Mouse (Mus musculus) MEL (cell line): ENCODE data around the gene Tnni1. TPM values are rescaled to one million over a fixed set of nuclear protein-coding genes. Genes with fewer than 3 reads are reported as not detected.

Experiments used
- DNase-seq: peaks from one replicate; pipeline ENCODE4 v3.0.0; 2011; ENCODE audit warnings: low read depth, low spot score
- H3K27ac ChIP-seq: 2 replicates; pipeline ENCODE4 v1.5.1; 2012; ENCODE audit warnings: low read depth, mild to moderate bottlenecking, control low read depth, low read length, moderate library complexity; ENCODE audit not compliant: control insufficient read depth
- H3K27me3 ChIP-seq, 2 experiments: fragments of 150-350 bp in 1 of 2; sonication (generic) in 1 of 2; 2 replicates each; pipeline ENCODE4 v1.6.1; 2012; ENCODE audit warnings: low read length in 2 of 2, mild to moderate bottlenecking in 2 of 2, improper control_type of control experiment in 1 of 2, moderate library complexity in 1 of 2; ENCODE audit not compliant: insufficient read depth in 2 of 2, control insufficient read depth in 1 of 2
- H3K36me3 ChIP-seq, 2 experiments: 2 replicates each; pipeline ENCODE4 v1.6.1; 2012 to 2014; ENCODE audit warnings: low read length in 2 of 2, improper control_type of control experiment in 1 of 2, inconsistent platforms in 1 of 2, mild to moderate bottlenecking in 1 of 2; ENCODE audit not compliant: insufficient read depth in 2 of 2, control insufficient read depth in 1 of 2
- H3K4me1 ChIP-seq, 2 experiments: fragments of 150-350 bp in 1 of 2; sonication (generic) in 1 of 2; 2 replicates each; pipeline ENCODE4 v1.6.1; 2012; ENCODE audit warnings: low read length in 2 of 2, improper control_type of control experiment in 1 of 2, mild to moderate bottlenecking in 1 of 2; ENCODE audit not compliant: insufficient read depth in 2 of 2, control insufficient read depth in 1 of 2
- H3K4me3 ChIP-seq, 2 experiments: fragments of 150-350 bp in 1 of 2; sonication (generic) in 1 of 2; 2 replicates each; pipeline ENCODE4 v1.5.1; 2012; ENCODE audit warnings: low read depth in 2 of 2, low read length in 2 of 2, mild to moderate bottlenecking in 2 of 2, moderate library complexity in 2 of 2, control low read depth in 1 of 2, improper control_type of control experiment in 1 of 2; ENCODE audit not compliant: control insufficient read depth in 1 of 2, insufficient read depth in 1 of 2
- H3K79me2 ChIP-seq: 2 replicates; pipeline ENCODE4 v1.6.1; 2012; ENCODE audit warnings: mild to moderate bottlenecking, low read length, moderate library complexity; ENCODE audit not compliant: control insufficient read depth, poor library complexity, insufficient read depth
- H3K9ac ChIP-seq: 2 replicates; pipeline ENCODE4 v1.6.1; 2012; ENCODE audit warnings: low read depth, mild to moderate bottlenecking, control low read depth, low read length, moderate library complexity; ENCODE audit not compliant: control insufficient read depth, poor library complexity, severe bottlenecking
- H3K9me3 ChIP-seq: fragments of 150-350 bp; sonication (generic); replicated peaks from 2 replicates; pipeline ENCODE4 v1.6.1; 2012; ENCODE audit warnings: mild to moderate bottlenecking, low read length, improper control_type of control experiment, moderate library complexity; ENCODE audit not compliant: insufficient read depth
- CHD1 ChIP-seq: IDR thresholded peaks from 2 replicates; pipeline ENCODE4 v1.6.1; 2012; ENCODE audit warnings: low read depth, mild to moderate bottlenecking, inconsistent platforms, low read length, improper control_type of control experiment
- CTCF ChIP-seq, 3 experiments: IDR thresholded peaks in 2 of 3; conservative IDR thresholded peaks in 1 of 3; 2 replicates each; pipeline ENCODE4 v1.5.1; 2011 to 2012; ENCODE audit warnings: low read length in 3 of 3, low read depth in 2 of 3, mild to moderate bottlenecking in 2 of 3, improper control_type of control experiment in 1 of 3, inconsistent platforms in 1 of 3, mixed read lengths in 1 of 3, moderate library complexity in 1 of 3; ENCODE audit not compliant: control insufficient read depth in 1 of 3, insufficient read depth in 1 of 3, poor library complexity in 1 of 3, severe bottlenecking in 1 of 3
- ELF1 ChIP-seq: IDR thresholded peaks from 2 replicates; pipeline ENCODE4 v1.6.1; 2014; ENCODE audit warnings: low read depth, mild to moderate bottlenecking, inconsistent platforms, low read length, improper control_type of control experiment, moderate library complexity
- EP300 ChIP-seq, 2 experiments: IDR thresholded peaks; 2 replicates each; pipeline ENCODE4 v1.6.1; 2011; ENCODE audit warnings: improper control_type of control experiment in 2 of 2, low read length in 2 of 2, low read depth in 1 of 2, mild to moderate bottlenecking in 1 of 2
- ETS1 ChIP-seq: IDR thresholded peaks from 2 replicates; pipeline ENCODE4 v1.6.1; 2012; ENCODE audit warnings: low read depth, mild to moderate bottlenecking, inconsistent platforms, low read length, improper control_type of control experiment, moderate library complexity
- GABPA ChIP-seq: IDR thresholded peaks from 2 replicates; pipeline ENCODE4 v1.6.1; 2012; ENCODE audit warnings: low read depth, mild to moderate bottlenecking, inconsistent platforms, low read length, improper control_type of control experiment, moderate library complexity
- HCFC1 ChIP-seq: IDR thresholded peaks from 2 replicates; pipeline ENCODE4 v1.6.1; 2012; ENCODE audit warnings: low read depth, mild to moderate bottlenecking, inconsistent platforms, low read length, improper control_type of control experiment, moderate library complexity
- MAFK ChIP-seq: IDR thresholded peaks from 2 replicates; pipeline ENCODE4 v1.6.1; 2011; ENCODE audit warnings: low read depth, mild to moderate bottlenecking, low read length, improper control_type of control experiment, borderline replicate concordance
- MAX ChIP-seq: IDR thresholded peaks from 2 replicates; pipeline ENCODE4 v1.6.1; 2011; ENCODE audit warnings: low read length, improper control_type of control experiment
- MAZ ChIP-seq: IDR thresholded peaks from 2 replicates; pipeline ENCODE4 v1.6.1; 2012; ENCODE audit warnings: low read depth, mild to moderate bottlenecking, inconsistent platforms, low read length, improper control_type of control experiment
- MEF2A ChIP-seq: IDR thresholded peaks from 2 replicates; pipeline ENCODE4 v1.6.1; 2014; ENCODE audit warnings: low read depth, mild to moderate bottlenecking, inconsistent platforms, low read length, improper control_type of control experiment; ENCODE audit not compliant: poor library complexity, insufficient replicate concordance, severe bottlenecking; ENCODE audit errors: extremely low read depth
- MXI1 ChIP-seq: IDR thresholded peaks from 2 replicates; pipeline ENCODE4 v1.6.1; 2011; ENCODE audit warnings: mild to moderate bottlenecking, low read depth, low read length, improper control_type of control experiment
- MYB ChIP-seq: IDR thresholded peaks from 2 replicates; pipeline ENCODE4 v1.6.1; 2011; ENCODE audit warnings: mild to moderate bottlenecking, low read depth, low read length, improper control_type of control experiment
- MYC ChIP-seq: IDR thresholded peaks from 2 replicates; pipeline ENCODE4 v1.6.1; 2011; ENCODE audit warnings: low read depth, mild to moderate bottlenecking, low read length, improper control_type of control experiment, moderate library complexity
- NELFE ChIP-seq: IDR thresholded peaks from 2 replicates; pipeline ENCODE4 v1.6.1; 2011; ENCODE audit warnings: low read depth, low read length, improper control_type of control experiment
- NRF1 ChIP-seq: IDR thresholded peaks from 2 replicates; pipeline ENCODE4 v1.6.1; 2014; ENCODE audit warnings: low read depth, mild to moderate bottlenecking, inconsistent platforms, low read length, improper control_type of control experiment, moderate library complexity; ENCODE audit not compliant: poor library complexity, insufficient read depth, severe bottlenecking
- POLR2A ChIP-seq, 2 experiments: IDR thresholded peaks; 2 replicates each; pipeline ENCODE4 v1.6.1; 2011 to 2012; ENCODE audit warnings: low read length in 2 of 2, mild to moderate bottlenecking in 2 of 2, control low read depth in 1 of 2, improper control_type of control experiment in 1 of 2, low read depth in 1 of 2, moderate library complexity in 1 of 2; ENCODE audit not compliant: control insufficient read depth in 1 of 2, insufficient read depth in 1 of 2, poor library complexity in 1 of 2
- POLR2AphosphoS2 ChIP-seq: IDR thresholded peaks from 2 replicates; pipeline ENCODE4 v1.6.1; 2011; ENCODE audit warnings: low read length, improper control_type of control experiment
- RAD21 ChIP-seq: IDR thresholded peaks from 2 replicates; pipeline ENCODE4 v1.6.1; 2011; ENCODE audit warnings: mild to moderate bottlenecking, low read depth, low read length, improper control_type of control experiment
- RCOR1 ChIP-seq: IDR thresholded peaks from 2 replicates; pipeline ENCODE4 v1.6.1; 2012; ENCODE audit warnings: low read depth, mild to moderate bottlenecking, inconsistent platforms, low read length, improper control_type of control experiment
- SIN3A ChIP-seq: IDR thresholded peaks from 2 replicates; pipeline ENCODE4 v1.6.1; 2012; ENCODE audit warnings: low read length, improper control_type of control experiment, inconsistent platforms
- TAL1 ChIP-seq: IDR thresholded peaks from 2 replicates; pipeline ENCODE4 v1.6.1; 2012; ENCODE audit warnings: mild to moderate bottlenecking, inconsistent platforms, low read length, moderate library complexity, mixed read lengths
- TBP ChIP-seq: IDR thresholded peaks from 2 replicates; pipeline ENCODE4 v1.8.0; 2011; ENCODE audit warnings: low read depth, low read length, improper control_type of control experiment
- TCF12 ChIP-seq: IDR thresholded peaks from 2 replicates; pipeline ENCODE4 v1.6.1; 2014; ENCODE audit warnings: low read depth, mild to moderate bottlenecking, inconsistent platforms, low read length, improper control_type of control experiment, moderate library complexity
- UBTF ChIP-seq: IDR thresholded peaks from 2 replicates; pipeline ENCODE4 v1.6.1; 2012; ENCODE audit warnings: low read depth, mild to moderate bottlenecking, inconsistent platforms, low read length, improper control_type of control experiment, moderate library complexity, borderline replicate concordance; ENCODE audit not compliant: insufficient read depth
- ZC3H11A ChIP-seq: IDR thresholded peaks from 2 replicates; pipeline ENCODE4 v1.6.1; 2012; ENCODE audit warnings: low read depth, mild to moderate bottlenecking, inconsistent platforms, low read length, improper control_type of control experiment
- ZKSCAN1 ChIP-seq: IDR thresholded peaks from 2 replicates; pipeline ENCODE4 v1.6.1; 2012; ENCODE audit warnings: low read depth, mild to moderate bottlenecking, inconsistent platforms, low read length, improper control_type of control experiment, moderate library complexity
- polyA plus RNA-seq, 2 experiments: library from polyadenylated mRNA; stranded (reverse) in 1 of 2; unstranded in 1 of 2; fragments of >175 nt in 1 of 2; fragments of >200 nt in 1 of 2; gene quantifications; 2 replicates each; pipeline versions ENCODE4 v1.2.1 to v1.2.4; 2012; ENCODE audit warnings: low replicate concordance in 2 of 2, low read depth in 1 of 2; ENCODE audit not compliant: insufficient read length in 2 of 2, insufficient read depth in 1 of 2, missing spikeins in 1 of 2
- total RNA-seq: library from RNA; depleted of rRNA; stranded (reverse); fragments of 300-350 nt; gene quantifications from 2 replicates; pipeline ENCODE4 v1.2.3, GENCODE M21; 2012

The Tnni1 gene
- total and polyA plus RNA-seq, 3 experiments = 0.15 TPM; not detected in 2

DNA sequence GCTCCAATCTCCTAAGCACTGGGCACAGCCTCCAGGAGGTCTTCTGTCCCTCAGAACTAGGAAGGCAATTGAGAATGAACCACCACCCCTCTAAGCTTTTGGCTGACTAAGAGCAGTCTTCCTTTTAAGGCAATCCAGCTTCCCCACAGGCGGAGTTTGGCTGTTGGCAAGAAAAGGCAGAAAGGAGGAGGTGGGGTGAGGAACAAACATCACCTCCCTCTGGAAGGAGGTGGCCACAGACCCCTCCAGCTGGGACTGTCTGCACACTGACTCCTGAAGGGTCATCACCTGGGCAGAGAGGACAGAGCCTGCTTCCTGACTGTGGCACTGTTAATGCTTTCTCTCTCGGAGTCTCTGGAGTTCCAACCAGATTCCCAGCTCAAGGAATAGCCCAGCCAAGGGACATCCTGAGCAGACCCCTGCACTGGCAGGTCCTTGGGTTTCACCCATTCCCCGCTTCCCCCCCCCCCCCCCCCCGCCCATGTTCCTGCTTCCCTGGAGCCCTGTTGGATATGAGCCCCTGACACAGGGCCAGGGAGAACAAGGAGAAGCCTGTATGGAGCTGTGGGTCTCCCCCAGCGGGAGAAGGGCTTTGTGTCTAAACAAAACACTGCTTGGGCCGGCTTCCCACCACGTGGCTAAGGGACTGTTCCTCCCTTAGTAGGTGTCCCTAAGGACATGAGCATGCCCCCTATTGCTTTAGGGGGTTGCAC, 44.9 kb upstream of the Tnni1 start:
- Histone ChIP-seq H3K9ac (no peak overlapping the region), H3K4me1 (peaks cover 0 to 7% of the 10 kb centered on the region in 2 experiments; a peak in 1 of 4 replicates), H3K27ac (no peak overlapping the region), H3K36me3 (no peaks in the 10 kb centered on the region; a peak in 1 of 4 replicates), H3K79me2 (no peaks in the 10 kb centered on the region; the same call in 1 of the 2 replicates), H3K27me3 (no peaks in the 10 kb centered on the region), H3K9me3 (no peaks in the 10 kb centered on the region), H3K4me3 (no peak overlapping the region)
- TF ChIP-seq CHD1 (no peak), UBTF (no peak), RCOR1 (no peak), MAZ (no peak), TCF12 (no peak), CTCF (IDR thresholded peaks at IDR 0.05 in 2 of 3, conservative IDR thresholded peaks at IDR 0.05 in 1 of 3; ENCODE audit: control insufficient read depth in 1 of 3, insufficient read depth in 1 of 3, low read depth in 2 of 3, low read length in 3 of 3, poor library complexity in 1 of 3, severe bottlenecking in 1 of 3) (no peak), TBP (no peak), ZKSCAN1 (no peak), NRF1 (no peak), MYB (no peak), GABPA (no peak), NELFE (no peak), ETS1 (no peak), MYC (no peak)
- no peak for DNase-seq

- H3K4me3 ChIP-seq = no peak overlapping the region
- no peaks in the 10 kb centered on the region for H3K9me3 ChIP-seq
- TF ChIP-seq SIN3A (no peak), CHD1 (no peak), MEF2A (no peak), ZC3H11A (no peak), MAZ (no peak), POLR2AphosphoS2 (no peak), NELFE (no peak), ELF1 (no peak), RAD21 (no peak), TAL1 (no peak), EP300 (IDR thresholded peaks at IDR 0.05; ENCODE audit: low read depth in 1 of 2, low read length in 2 of 2) (no peak), RCOR1 (no peak), MAX (no peak), POLR2A (IDR thresholded peaks at IDR 0.05; ENCODE audit: control insufficient read depth in 1 of 2, insufficient read depth in 1 of 2, low read depth in 1 of 2, low read length in 2 of 2, poor library complexity in 1 of 2) (no peak), TBP (no peak), CTCF (IDR thresholded peaks at IDR 0.05 in 2 of 3, conservative IDR thresholded peaks at IDR 0.05 in 1 of 3; ENCODE audit: control insufficient read depth in 1 of 3, insufficient read depth in 1 of 3, low read depth in 2 of 3, low read length in 3 of 3, poor library complexity in 1 of 3, severe bottlenecking in 1 of 3) (no peak), MAFK (no peak), MXI1 (no peak), HCFC1 (no peak), ZKSCAN1 (no peak)
- H3K79me2 ChIP-seq = no peaks in the 10 kb centered on the region
- H3K4me1 ChIP-seq = no peaks in the 10 kb centered on the region
- H3K36me3 ChIP-seq = no peaks in the 10 kb centered on the region
- no peak overlapping the region for H3K9ac ChIP-seq
- no peaks in the 10 kb centered on the region for H3K27me3 ChIP-seq
- H3K27ac ChIP-seq = no peak overlapping the region
- DNase-seq = no peak
Measured at GRCm38 (mm10) chr1:135735460-135735859, 43.8 kb upstream of the Tnni1 start.
